Comparison of ENCODE assay signal across 9 mouse cellular contexts in the genomic region with DNA sequence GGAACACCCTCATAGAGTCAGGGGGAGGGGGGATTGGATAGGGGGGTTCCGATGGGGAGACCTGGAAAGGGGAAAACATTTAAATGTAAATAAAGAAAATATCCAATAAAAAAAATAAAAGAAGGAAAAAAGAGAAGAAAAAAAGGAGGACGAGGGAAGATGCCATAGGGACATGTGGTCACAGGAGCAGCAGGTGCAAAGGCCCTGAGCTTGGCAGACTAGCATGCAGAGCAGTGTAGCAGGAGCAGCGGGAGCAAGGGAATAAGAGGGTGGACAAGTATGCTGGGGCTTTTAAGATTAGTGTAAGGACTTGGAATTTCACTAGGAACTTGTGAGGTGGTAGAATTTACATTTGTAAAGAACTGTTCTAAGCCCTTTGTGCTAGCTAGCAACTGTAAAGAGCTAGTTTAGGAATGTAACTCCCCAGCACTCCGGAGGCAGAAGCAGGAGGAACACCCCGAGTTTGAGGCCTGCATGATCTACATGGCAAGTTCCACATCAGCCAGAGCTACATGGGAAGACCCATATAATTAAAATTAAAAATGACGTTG. TPM values are rescaled to one million over a fixed set of nuclear protein-coding genes. Genes with fewer than 3 reads are reported as not detected.
DNase-seq lines count a peak whose midpoint lies in the region; ATAC-seq lines count a peak whose summit lies in the region.
"Had no signal": no experiment of that assay in that cellular context is flagged by ENCODE, and none has a peak within 500 bp of the region (broad histone marks: within the 10 kb centered on the region; RNA-seq: fewer than 3 reads in every experiment).

No protein-coding gene starts in this region.

- H3K4me3 ChIP-seq in lung, embryonic 16.5 days (ENCODE audit: low read length): no peak overlapping the region
- H3K4me3 ChIP-seq in embryonic facial prominence, embryonic 15.5 days (replicated peaks): peak overlapping the region; percentile 76; the same call in 1 of the 2 replicates
- peak overlapping the region; percentile 69 for H3K4me3 ChIP-seq in limb, embryonic 10.5 days
- peak overlapping the region; percentile 61 for H3K4me3 ChIP-seq in neural tube, embryonic 13.5 days

- ATAC-seq in lung, embryonic 16.5 days (ENCODE audit: low read depth): no peak
- no peak for ATAC-seq in embryonic facial prominence, embryonic 15.5 days (ENCODE audit: insufficient number of reproducible peaks, low FRiP score, low TSS enrichment, low read depth)
- no peak for ATAC-seq in neural tube, embryonic 13.5 days (ENCODE audit: low read depth)

- H3K4me1 ChIP-seq in lung, embryonic 16.5 days (replicated peaks; ENCODE audit: control insufficient read depth, insufficient read depth, low read length): peaks cover 12% of the 10 kb centered on the region
- H3K4me1 ChIP-seq in embryonic facial prominence, embryonic 15.5 days: peaks cover 12% of the 10 kb centered on the region
- peaks cover 18% of the 10 kb centered on the region for H3K4me1 ChIP-seq in limb, embryonic 10.5 days
- H3K4me1 ChIP-seq in neural tube, embryonic 13.5 days (replicated peaks): peaks cover 37% of the 10 kb centered on the region

- no peaks in the 10 kb centered on the region for H3K9me3 ChIP-seq in lung, embryonic 16.5 days (ENCODE audit: control insufficient read depth, low read length)
- H3K9me3 ChIP-seq in embryonic facial prominence, embryonic 15.5 days (replicated peaks): no peaks in the 10 kb centered on the region
- H3K9me3 ChIP-seq in limb, embryonic 10.5 days (replicated peaks): no peaks in the 10 kb centered on the region
- no peaks in the 10 kb centered on the region for H3K9me3 ChIP-seq in neural tube, embryonic 13.5 days

- peak overlapping the region; percentile 92; the same call in 1 of the 2 replicates for H3K4me2 ChIP-seq in lung, embryonic 16.5 days (ENCODE audit: low read depth, low read length)
- peak overlapping the region; percentile 83 for H3K4me2 ChIP-seq in embryonic facial prominence, embryonic 15.5 days (replicated peaks)
- peak overlapping the region; percentile 90 for H3K4me2 ChIP-seq in neural tube, embryonic 13.5 days

- peaks cover 4% of the 10 kb centered on the region for H3K36me3 ChIP-seq in lung, embryonic 16.5 days (ENCODE audit: control insufficient read depth, insufficient read depth, low read length)
- H3K36me3 ChIP-seq in embryonic facial prominence, embryonic 15.5 days: peaks cover 18% of the 10 kb centered on the region; the same call in 1 of the 2 replicates
- peaks cover 10% of the 10 kb centered on the region for H3K36me3 ChIP-seq in limb, embryonic 10.5 days
- peaks cover 20% of the 10 kb centered on the region for H3K36me3 ChIP-seq in neural tube, embryonic 13.5 days

- no peak overlapping the region for H3K9ac ChIP-seq in lung, embryonic 16.5 days (ENCODE audit: low read length)
- no peak overlapping the region for H3K9ac ChIP-seq in embryonic facial prominence, embryonic 15.5 days
- peak overlapping the region; percentile 83; the same call in 1 of the 2 replicates for H3K9ac ChIP-seq in neural tube, embryonic 13.5 days

- H3K27ac ChIP-seq in lung, embryonic 16.5 days (ENCODE audit: low read length): no peak overlapping the region
- H3K27ac ChIP-seq in embryonic facial prominence, embryonic 15.5 days (replicated peaks): no peak overlapping the region
- H3K27ac ChIP-seq in limb, embryonic 10.5 days: no peak overlapping the region
- H3K27ac ChIP-seq in neural tube, embryonic 13.5 days (replicated peaks): no peak overlapping the region

- no peaks in the 10 kb centered on the region for H3K27me3 ChIP-seq in lung, embryonic 16.5 days (ENCODE audit: control insufficient read depth, insufficient read depth, low read depth, low read length)
- no peaks in the 10 kb centered on the region for H3K27me3 ChIP-seq in embryonic facial prominence, embryonic 15.5 days
- H3K27me3 ChIP-seq in limb, embryonic 10.5 days (ENCODE audit: low read depth, poor library complexity, severe bottlenecking): no peaks in the 10 kb centered on the region
- no peaks in the 10 kb centered on the region for H3K27me3 ChIP-seq in neural tube, embryonic 13.5 days

- DNase-seq in lung, postnatal 4 days: no peak
- DNase-seq in limb, embryonic 10.5 days (ENCODE audit: low spot score): no peak
- no peak for DNase-seq in thymus, postnatal 0 days (ENCODE audit: low spot score)
- DNase-seq in spleen, postnatal 14 days (ENCODE audit: low spot score in 2 of 2): no peak
- DNase-seq: cerebellum, postnatal 25 days; gastrocnemius, postnatal 25 days had no signal

- 72% methylated on average over 6 of the region's 6 CpGs for WGBS in lung, embryonic 16.5 days
- WGBS in embryonic facial prominence, embryonic 15.5 days: 72% methylated on average over 6 of the region's 6 CpGs
- 85% methylated on average over 6 of the region's 6 CpGs for WGBS in limb, embryonic 10.5 days
- WGBS in neural tube, embryonic 13.5 days: 69% methylated on average over 6 of the region's 6 CpGs

RNA-seq across cellular contexts. Expression of a gene that starts 1.2 kb away (rescaled TPM):
- polyA plus RNA-seq in lung, embryonic 16.5 days (2015; fragmentation: Nextera tagmentation; extraction: Ambion mirVana): 70.1 and 79.2 TPM in 2 replicates
- polyA plus RNA-seq in embryonic facial prominence, embryonic 15.5 days (2015; fragmentation: Nextera tagmentation; extraction: Ambion mirVana): 73.0 and 80.9 TPM in 2 replicates
- polyA plus RNA-seq in limb, embryonic 10.5 days (2016; fragmentation: Nextera tagmentation; extraction: Ambion mirVana): 45.4 and 55.3 TPM in 2 replicates
- polyA plus RNA-seq in neural tube, embryonic 13.5 days (2015; fragmentation: Nextera tagmentation; extraction: Ambion mirVana): 84.0 and 87.9 TPM in 2 replicates
- polyA plus RNA-seq in thymus, postnatal 0 days (2015; fragmentation: Nextera tagmentation; extraction: Ambion mirVana): 118 and 131 TPM in 2 replicates

RNA-seq across cellular contexts. Expression of a gene that starts 48.6 kb away (rescaled TPM):
- polyA plus RNA-seq in lung, embryonic 16.5 days (2015; fragmentation: Nextera tagmentation; extraction: Ambion mirVana): 86.5 and 104 TPM in 2 replicates
- polyA plus RNA-seq in embryonic facial prominence, embryonic 15.5 days (2015; fragmentation: Nextera tagmentation; extraction: Ambion mirVana): 71.0 and 74.5 TPM in 2 replicates
- 45.3 and 46.5 TPM in 2 replicates for polyA plus RNA-seq in limb, embryonic 10.5 days (2016; fragmentation: Nextera tagmentation; extraction: Ambion mirVana)
- polyA plus RNA-seq in neural tube, embryonic 13.5 days (2015; fragmentation: Nextera tagmentation; extraction: Ambion mirVana): 69.2 and 75.5 TPM in 2 replicates
- polyA plus RNA-seq in thymus, postnatal 0 days (2015; fragmentation: Nextera tagmentation; extraction: Ambion mirVana): 91.9 and 106 TPM in 2 replicates
